Mouse (Mus musculus) midbrain, postnatal 0 days (tissue): ENCODE measurements around the gene Rgcc. TPM values are rescaled to one million over a fixed set of nuclear protein-coding genes. Genes with fewer than 3 reads are reported as not detected.

ENCODE experiments used
- ATAC-seq: fragments of 200-750 bp; cut with Nextera tagmentation; 2 replicates; pipeline ENCODE4 v1.8.0; 2017; ENCODE audit warnings: moderate number of reproducible peaks, mild to moderate bottlenecking, moderate TSS enrichment, moderate library complexity; ENCODE audit not compliant: low FRiP score
- DNase-seq: peaks from one replicate; pipeline ENCODE4 v3.0.0-alpha.2; 2015; ENCODE audit warnings: low spot score
- H3K27ac ChIP-seq: fragments of 300-500 bp; sonication (generic); 2 replicates; pipeline ENCODE4 v1.5.1; 2014; ENCODE audit warnings: low read depth, mild to moderate bottlenecking, low read length, mixed read lengths
- H3K27me3 ChIP-seq: fragments of 300-500 bp; sonication (generic); 2 replicates; pipeline ENCODE4 v1.6.1; 2014; ENCODE audit warnings: low read length, control low read depth, mixed read lengths; ENCODE audit not compliant: insufficient read depth
- H3K36me3 ChIP-seq: fragments of 300-500 bp; sonication (generic); 2 replicates; pipeline ENCODE4 v1.6.1; 2014; ENCODE audit warnings: low read length, control low read depth, mixed read lengths; ENCODE audit not compliant: insufficient read depth
- H3K4me1 ChIP-seq: fragments of 300-500 bp; sonication (generic); 2 replicates; pipeline ENCODE4 v1.6.1; 2014; ENCODE audit warnings: mild to moderate bottlenecking, control low read depth, antibody characterized with exemption, low read length, mixed read lengths; ENCODE audit not compliant: insufficient read depth
- H3K4me2 ChIP-seq: fragments of 300-500 bp; sonication (generic); 2 replicates; pipeline ENCODE4 v1.6.1; 2014; ENCODE audit warnings: low read depth, mild to moderate bottlenecking, low read length, mixed read lengths; ENCODE audit not compliant: poor library complexity, severe bottlenecking
- H3K4me3 ChIP-seq: fragments of 300-500 bp; sonication (generic); 2 replicates; pipeline ENCODE4 v1.5.1; 2014; ENCODE audit warnings: low read depth, mild to moderate bottlenecking, low read length, moderate library complexity
- H3K9ac ChIP-seq: fragments of 300-500 bp; sonication (generic); replicated peaks from 2 replicates; pipeline ENCODE4 v1.6.1; 2014; ENCODE audit warnings: mild to moderate bottlenecking, low read length, moderate library complexity, mixed read lengths; ENCODE audit not compliant: poor library complexity, severe bottlenecking
- H3K9me3 ChIP-seq: fragments of 300-500 bp; sonication (generic); 2 replicates; pipeline ENCODE4 v1.6.1; 2016; ENCODE audit warnings: low read length, control low read depth
- CTCF ChIP-seq: IDR thresholded peaks from 2 replicates; pipeline ENCODE4 v1.5.1; 2016; ENCODE audit warnings: antibody characterized with exemption, mild to moderate bottlenecking
- WGBS: fragments of 180-500 bp; shearing (Covaris S2); extraction: QIAGEN DNeasy Blood & Tissue Kit; methylation state at CpG from one replicate; pipeline ENCODE4 v1.1.7; 2014; 5-methylcytosine and 5-hydroxymethylcytosine counted together
- polyA plus RNA-seq: library from polyadenylated mRNA; unstranded; fragments of >200 nt; fragmentation: Nextera tagmentation; extraction: Ambion mirVana; gene quantifications from 2 replicates; pipeline ENCODE4 v1.2.1, GENCODE M21; 2015
- total RNA-seq: library from RNA; depleted of rRNA; stranded (reverse); fragments of >200 nt; gene quantifications from 2 replicates; pipeline ENCODE4 v1.2.3, GENCODE M21; 2014

The Rgcc gene
- total and polyA plus RNA-seq, 2 experiments from 2014 or later = 29.9 to 64.3 TPM

DNA sequence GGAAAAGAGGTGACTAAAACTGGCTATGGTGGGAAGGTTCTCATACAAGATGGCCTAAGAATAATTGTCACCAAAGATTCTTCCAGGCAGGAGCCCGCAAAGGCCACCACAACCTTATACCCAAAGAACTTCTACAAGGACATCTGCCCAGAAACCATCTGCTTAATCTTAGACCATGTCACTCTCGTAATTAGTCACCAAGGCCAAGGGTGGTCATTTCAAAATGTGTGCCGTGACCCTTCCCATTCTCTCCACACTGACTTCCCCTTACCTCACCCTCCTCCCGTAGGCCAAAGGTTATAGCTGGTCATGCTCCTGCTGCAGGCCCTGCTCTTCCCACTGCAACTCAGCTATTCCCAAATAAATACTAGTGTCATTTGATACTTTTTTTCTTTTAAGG lies 22.5 kb downstream of the Rgcc start:
- Histone ChIP-seq H3K27me3 (no peaks in the 10 kb centered on the region), H3K27ac (no peak overlapping the region), H3K4me1 (peaks cover 7% of the 10 kb centered on the region; the same call in 1 of the 2 replicates), H3K9ac (no peak overlapping the region), H3K4me3 (no peak overlapping the region), H3K4me2 (no peak overlapping the region), H3K36me3 (no peaks in the 10 kb centered on the region), H3K9me3 (no peaks in the 10 kb centered on the region)
- TF ChIP-seq CTCF = no peak
- no peak for ATAC-seq
- WGBS = 99% methylated on average over 4 of the region's 4 CpGs
- no peak for DNase-seq

DNA sequence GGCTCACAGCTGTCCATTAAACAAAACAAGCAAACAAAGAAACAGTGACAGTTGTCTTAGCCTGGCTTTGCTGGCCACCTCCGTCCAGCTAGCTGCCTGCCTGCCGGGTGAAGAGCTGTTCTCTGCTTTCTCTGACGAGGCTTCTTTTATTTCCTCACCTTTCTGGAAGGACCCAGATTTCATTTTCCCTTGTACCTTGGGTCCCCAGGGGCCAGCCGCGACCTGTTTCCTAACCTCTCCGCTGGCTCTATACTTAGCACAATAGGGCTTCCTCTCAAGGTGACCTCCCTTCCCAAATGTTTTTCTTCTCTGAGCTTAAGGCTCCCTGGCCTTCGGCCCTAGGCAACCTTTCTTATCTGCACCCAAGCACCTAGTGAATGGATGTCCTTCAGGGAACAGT lies 23.5 kb downstream of the Rgcc start:
- H3K36me3 ChIP-seq = no peaks in the 10 kb centered on the region
- 54% methylated on average over 7 of the region's 7 CpGs for WGBS
- ATAC-seq = no peak
- TF ChIP-seq CTCF = no peak
- H3K9me3 ChIP-seq = no peaks in the 10 kb centered on the region
- peaks cover 7% of the 10 kb centered on the region; the same call in 1 of the 2 replicates for H3K4me1 ChIP-seq
- H3K4me2 ChIP-seq = no peak overlapping the region
- no peak for DNase-seq
- H3K27me3 ChIP-seq = no peaks in the 10 kb centered on the region
- H3K4me3 ChIP-seq = no peak overlapping the region
- H3K9ac ChIP-seq = no peak overlapping the region
- no peak overlapping the region for H3K27ac ChIP-seq

DNA sequence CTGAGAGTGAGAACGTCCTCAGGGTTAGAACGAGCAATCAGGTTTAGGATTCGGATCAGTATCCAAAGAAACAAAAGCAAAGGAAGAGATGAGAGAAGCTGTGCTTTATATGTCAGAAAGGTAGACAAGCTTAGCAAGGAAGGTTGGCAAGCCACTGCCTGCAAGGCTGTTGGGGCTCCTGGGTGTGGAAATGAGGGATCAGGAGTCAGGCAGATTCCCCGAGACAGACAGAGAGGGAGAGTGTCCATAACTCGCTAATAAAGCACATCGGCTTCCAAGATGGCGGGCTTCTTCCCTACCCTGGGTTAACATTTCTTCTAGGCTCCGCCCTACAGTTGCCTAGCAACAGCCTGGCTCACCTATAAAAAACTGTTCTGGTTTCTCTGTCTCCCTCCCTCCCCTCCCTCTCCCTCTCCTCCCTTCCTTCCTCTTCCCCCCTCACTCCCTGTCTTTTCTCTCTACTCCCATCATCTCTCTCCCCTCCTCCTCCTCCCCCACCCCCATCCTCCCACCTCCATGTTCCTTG lies 25.5 kb downstream of the Rgcc start:
- DNase-seq (no peak), ATAC-seq (peak; percentile 22; the same call in 1 of the 2 replicates)
- H3K4me3 ChIP-seq = no peak overlapping the region
- no peaks in the 10 kb centered on the region for H3K36me3 ChIP-seq
- no peak for TF ChIP-seq CTCF
- no peak overlapping the region for H3K9ac ChIP-seq
- H3K27ac ChIP-seq = no peak overlapping the region
- no peaks in the 10 kb centered on the region for H3K9me3 ChIP-seq
- 73% methylated on average over 8 of the region's 8 CpGs for WGBS
- H3K27me3 ChIP-seq = no peaks in the 10 kb centered on the region
- H3K4me2 ChIP-seq = no peak overlapping the region
- peaks cover 7% of the 10 kb centered on the region; the same call in 1 of the 2 replicates for H3K4me1 ChIP-seq

DNA sequence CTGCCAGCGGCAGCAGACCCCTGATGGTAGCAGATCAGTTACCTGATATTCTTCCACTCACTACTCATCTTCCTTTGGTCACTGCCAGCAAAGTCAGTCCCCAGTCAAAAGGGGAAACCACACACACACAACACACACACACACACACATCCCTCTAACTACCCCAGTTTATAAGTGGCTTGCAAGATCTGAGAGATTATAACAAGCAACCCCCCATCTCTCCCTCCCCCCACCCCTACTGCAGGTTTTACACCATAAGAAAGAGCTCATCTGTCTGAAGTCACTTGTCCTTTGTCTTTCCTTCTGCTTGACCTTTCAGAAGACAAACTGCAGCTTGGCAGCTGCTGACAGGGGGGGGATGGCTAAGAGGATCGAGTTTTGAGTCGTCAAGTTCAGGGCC lies 26.0 kb downstream of the Rgcc start:
- ATAC-seq (no peak), DNase-seq (no peak)
- H3K9me3 ChIP-seq = no peaks in the 10 kb centered on the region
- H3K9ac ChIP-seq = no peak overlapping the region
- H3K36me3 ChIP-seq = no peaks in the 10 kb centered on the region
- TF ChIP-seq CTCF = no peak
- no peak overlapping the region for H3K4me2 ChIP-seq
- peaks cover 7% of the 10 kb centered on the region; the same call in 1 of the 2 replicates for H3K4me1 ChIP-seq
- H3K27me3 ChIP-seq = no peaks in the 10 kb centered on the region
- WGBS = 40% methylated on average over 3 of the region's 3 CpGs
- H3K27ac ChIP-seq = no peak overlapping the region
- no peak overlapping the region for H3K4me3 ChIP-seq

DNA sequence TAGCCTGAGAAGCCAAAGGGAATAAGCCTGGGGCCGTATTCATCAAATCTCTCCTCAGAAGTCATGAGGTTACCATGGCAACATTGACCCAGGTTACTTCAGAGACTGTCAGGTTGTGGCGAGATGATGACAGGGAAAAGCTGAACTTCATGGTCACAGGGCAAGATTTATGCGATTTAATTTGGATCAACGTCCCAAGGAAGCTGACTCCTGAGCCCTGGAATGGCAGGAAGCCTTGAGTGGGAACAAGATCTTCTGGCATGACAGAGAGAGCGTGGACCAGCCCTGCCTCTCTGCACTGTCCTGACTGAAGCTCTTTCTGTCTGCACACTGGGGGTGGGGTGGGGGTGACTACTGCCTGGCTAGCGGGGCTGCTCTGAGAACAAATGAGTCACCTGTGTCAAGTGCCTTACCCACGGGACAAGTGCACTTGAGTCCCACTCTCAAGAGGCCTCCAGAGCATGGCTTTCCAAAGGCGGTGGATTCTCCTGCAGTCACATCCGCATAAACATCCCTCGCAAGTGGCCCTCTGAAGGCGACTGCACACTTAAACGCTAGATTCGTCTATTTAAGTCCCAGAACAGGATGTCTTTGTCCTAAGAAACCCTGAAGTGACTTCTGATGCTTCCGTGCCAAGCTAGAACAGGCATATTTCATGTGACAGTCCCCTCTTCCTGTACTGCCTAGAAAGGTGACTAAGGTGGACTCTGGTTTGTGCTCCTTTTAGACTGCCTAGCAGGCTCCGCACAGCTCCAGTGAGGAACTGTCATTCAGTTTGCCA lies 27.6 kb downstream of the Rgcc start:
- TF ChIP-seq CTCF = no peak
- WGBS = 48% methylated on average over 15 of the region's 15 CpGs
- Histone ChIP-seq H3K4me1 (peaks cover 7% of the 10 kb centered on the region; the same call in 1 of the 2 replicates), H3K27ac (peak overlapping the region; percentile 57; the same call in 1 of the 2 replicates), H3K36me3 (no peaks in the 10 kb centered on the region), H3K9ac (no peak overlapping the region), H3K4me3 (no peak overlapping the region), H3K9me3 (no peaks in the 10 kb centered on the region), H3K27me3 (no peaks in the 10 kb centered on the region), H3K4me2 (no peak overlapping the region)
- peak; percentile 52 for DNase-seq
- ATAC-seq = peak; percentile 42; the same call in 1 of the 2 replicates

DNA sequence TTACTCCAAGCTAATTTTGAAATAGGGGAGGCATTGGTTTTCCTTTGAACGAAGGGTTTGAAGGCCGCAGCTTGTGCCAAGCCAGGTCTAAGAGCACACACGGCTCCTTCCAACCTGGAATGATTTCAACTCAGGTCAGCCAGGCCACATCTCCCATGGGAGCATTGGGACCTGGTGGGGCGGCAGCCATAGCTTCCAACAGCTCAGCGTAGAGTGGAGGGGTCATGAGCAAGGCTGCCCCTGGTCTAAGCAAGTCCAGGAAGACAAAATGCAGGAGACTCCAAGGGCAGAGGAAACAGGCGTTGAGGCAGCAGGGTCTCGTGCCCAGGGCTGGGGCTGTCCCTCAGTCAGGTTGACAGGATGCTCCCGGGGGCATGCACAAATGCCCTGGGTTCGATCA lies 28.5 kb downstream of the Rgcc start:
- Histone ChIP-seq H3K9me3 (no peaks in the 10 kb centered on the region), H3K4me1 (peaks cover 7% of the 10 kb centered on the region; the same call in 1 of the 2 replicates), H3K4me2 (no peak overlapping the region), H3K36me3 (no peaks in the 10 kb centered on the region), H3K4me3 (no peak overlapping the region), H3K9ac (no peak overlapping the region), H3K27me3 (no peaks in the 10 kb centered on the region), H3K27ac (peak overlapping the region; percentile 63; the same call in 1 of the 2 replicates)
- no peak for TF ChIP-seq CTCF
- 89% methylated on average over 9 of the region's 9 CpGs for WGBS
- no peak for ATAC-seq
- DNase-seq = no peak
